18 mouse cellular contexts compared by ENCODE assay signal in genomic region chr12:91791822-91792221, GRCm38 (mm10).
"Had no signal": no experiment of that assay in that cellular context is flagged by ENCODE, and none has a peak within 500 bp of the region (broad histone marks: within the 10 kb centered on the region; RNA-seq: fewer than 3 reads in every experiment).

No protein-coding gene starts in this region.

- H3K9me3 ChIP-seq: midbrain, embryonic 10.5 days; midbrain, embryonic 12.5 days; neural tube, embryonic 13.5 days; neural tube, embryonic 15.5 days had no signal

- H3K4me3 ChIP-seq: midbrain, embryonic 10.5 days; midbrain, embryonic 12.5 days; myocyte; neural tube, embryonic 13.5 days; neural tube, embryonic 15.5 days had no signal

- H3K27ac ChIP-seq: midbrain, embryonic 10.5 days; midbrain, embryonic 12.5 days; neural tube, embryonic 13.5 days; neural tube, embryonic 15.5 days had no signal

- H3K9ac ChIP-seq: lung, embryonic 14.5 days; midbrain, embryonic 12.5 days; neural tube, embryonic 13.5 days; neural tube, embryonic 15.5 days had no signal

- H3K36me3 ChIP-seq: midbrain, embryonic 10.5 days; midbrain, embryonic 12.5 days; neural tube, embryonic 13.5 days; neural tube, embryonic 15.5 days had no signal

- ATAC-seq: midbrain, embryonic 16.5 days had no signal

- H3K4me1 ChIP-seq: midbrain, embryonic 10.5 days; midbrain, embryonic 12.5 days; neural tube, embryonic 13.5 days; neural tube, embryonic 15.5 days had no signal

- DNase-seq: lung, adult 18-20 months; lung, embryonic 14.5 days; lung, postnatal 10 days; lung, postnatal 4 days; midbrain, embryonic 14.5 days; retina, postnatal 1 day; right cerebral cortex, adult 18-20 months; right cerebral cortex, postnatal 25 days; right cerebral cortex, postnatal 4 days; thymus, adult 18-20 months; thymus, postnatal 14 days; thymus, postnatal 36 days had no signal

- H3K4me2 ChIP-seq: lung, embryonic 14.5 days; midbrain, embryonic 12.5 days; neural tube, embryonic 13.5 days; neural tube, embryonic 15.5 days had no signal

- H3K27me3 ChIP-seq: midbrain, embryonic 12.5 days; neural tube, embryonic 13.5 days; neural tube, embryonic 15.5 days had no signal
